Mouse (Mus musculus) ES-CJ7 (cell line): ENCODE measurements around the gene Efcab1.
"Not testable (repeated sequence)": the region's sequence is repeated elsewhere in the genome, so short reads cannot be mapped to it uniquely, and the experiment has no call there.

Experiments used
- DNase-seq: peaks from one replicate; pipeline ENCODE4 v3.0.0; 2011; ENCODE audit warnings: low read depth, low spot score

Efcab1 gene

GRCm38 (mm10) chr16:14906393-14907100 lies at the start of gene Efcab1:
Efcab1 (plus strand) TSS chr16:14906606.
- peak; percentile 66 for DNase-seq

DNA sequence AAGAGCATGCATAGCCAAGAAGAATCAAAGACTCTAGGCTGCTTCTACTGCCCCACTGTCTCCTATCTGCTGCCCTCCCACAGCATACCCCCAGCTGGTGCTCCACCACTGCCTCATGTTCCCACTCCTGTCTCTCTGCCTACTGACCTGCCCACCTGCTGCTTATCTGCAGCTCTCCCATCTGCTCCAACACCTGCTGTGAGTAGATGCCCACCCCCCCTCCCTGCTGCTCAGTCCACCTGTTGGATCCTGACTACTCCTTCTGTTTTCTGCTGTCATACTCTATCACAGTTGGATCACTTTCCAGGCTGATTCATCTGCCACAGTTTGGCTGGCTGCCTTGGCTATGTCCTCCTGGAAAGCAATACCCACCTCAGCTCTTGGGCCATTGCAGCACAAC lies 47.0 kb upstream of the Efcab1 start:
- no peak for DNase-seq

GRCm38 (mm10) chr16:14884916-14885315 lies 21.5 kb upstream of the Efcab1 start:
- no peak for DNase-seq

GRCm38 (mm10) chr16:14885372-14885771 lies 21.0 kb upstream of the Efcab1 start:
- no peak for DNase-seq

- DNase-seq = no peak
These were observed 13.9 kb upstream of the Efcab1 start for GRCm38 (mm10) chr16:14892492-14892891.

DNA sequence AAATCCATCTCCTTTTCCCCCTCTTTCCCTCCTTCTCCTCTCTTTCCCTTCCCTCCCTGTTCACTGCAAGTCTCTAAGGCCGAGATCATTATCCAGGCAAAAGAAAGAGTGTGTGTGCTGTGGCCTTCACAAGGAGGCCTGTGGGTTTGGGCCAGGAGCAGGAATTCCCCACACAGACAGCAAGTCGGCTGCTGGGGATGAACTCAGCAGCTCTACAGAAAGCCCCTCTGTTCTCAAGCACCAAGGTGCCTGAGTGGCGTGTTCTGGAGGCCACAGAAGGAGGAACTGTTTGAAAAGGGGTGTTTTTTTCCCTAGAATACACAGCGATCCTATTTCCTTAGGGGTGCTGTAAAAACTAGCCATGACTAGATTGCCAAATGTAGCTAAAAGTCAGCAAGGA lies 12.5 kb upstream of the Efcab1 start:
- no peak for DNase-seq

- DNase-seq = no peak
These were observed 11.7 kb upstream of the Efcab1 start for GRCm38 (mm10) chr16:14894713-14895112.

- no peak for DNase-seq
These were observed 10.9 kb upstream of the Efcab1 start for GRCm38 (mm10) chr16:14895543-14895942.

- DNase-seq = not testable (repeated sequence)
These were observed 24.3 kb downstream of the Efcab1 start for GRCm38 (mm10) chr16:14930711-14931110.

DNA sequence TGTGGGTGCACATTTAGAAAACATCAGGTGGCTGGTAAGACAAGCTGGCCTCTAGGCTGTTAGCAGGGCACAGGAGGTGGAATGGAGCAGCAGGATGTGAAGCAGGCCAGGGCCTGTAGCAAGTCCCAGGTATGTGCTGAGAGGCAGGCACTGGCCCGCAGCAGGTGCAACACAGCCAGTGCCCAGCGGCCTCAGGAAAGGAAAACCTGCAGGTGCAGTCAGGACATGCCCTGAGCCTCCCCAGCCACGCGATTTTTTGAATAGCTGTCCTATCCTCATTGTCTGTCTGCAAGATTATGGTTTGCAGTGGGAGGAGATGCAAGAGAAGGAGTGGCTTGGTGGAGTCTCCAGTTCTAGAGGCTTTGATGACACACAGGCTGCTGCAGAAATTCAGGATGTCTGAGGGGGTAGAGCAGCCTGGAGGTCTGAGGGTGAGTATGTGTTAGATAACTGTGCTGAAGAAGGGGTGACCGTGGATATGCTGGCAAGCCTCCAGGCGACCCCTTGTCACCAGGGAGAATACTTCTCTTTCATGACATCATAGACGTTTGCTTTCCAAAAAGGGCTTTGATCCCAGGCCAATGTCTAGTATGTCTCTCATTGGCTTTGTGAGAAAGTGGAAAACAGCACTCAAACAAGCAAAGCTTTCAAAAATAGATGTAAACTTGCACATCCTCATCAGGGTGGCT lies 30.2 kb downstream of the Efcab1 start:
- DNase-seq = not testable (repeated sequence)

DNA sequence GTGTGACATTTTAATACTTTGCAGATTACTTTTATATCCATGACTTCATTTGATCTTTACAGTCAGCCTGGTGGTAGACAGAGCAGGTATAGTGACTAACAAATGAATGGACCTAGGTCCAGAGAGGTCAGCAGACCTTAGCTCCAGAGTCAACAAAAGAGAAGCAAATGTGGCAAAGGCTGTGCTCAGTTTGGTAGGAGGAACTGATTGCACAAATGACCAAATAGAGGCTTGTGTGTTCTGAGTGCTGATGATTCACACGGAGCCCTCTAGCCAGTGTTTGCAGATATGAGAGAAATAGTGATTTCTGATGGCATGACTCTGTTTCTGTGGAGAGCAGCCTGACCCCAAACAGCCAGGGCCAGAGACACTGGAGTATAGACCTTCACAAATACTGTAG lies 33.1 kb downstream of the Efcab1 start:
- no peak for DNase-seq

DNA sequence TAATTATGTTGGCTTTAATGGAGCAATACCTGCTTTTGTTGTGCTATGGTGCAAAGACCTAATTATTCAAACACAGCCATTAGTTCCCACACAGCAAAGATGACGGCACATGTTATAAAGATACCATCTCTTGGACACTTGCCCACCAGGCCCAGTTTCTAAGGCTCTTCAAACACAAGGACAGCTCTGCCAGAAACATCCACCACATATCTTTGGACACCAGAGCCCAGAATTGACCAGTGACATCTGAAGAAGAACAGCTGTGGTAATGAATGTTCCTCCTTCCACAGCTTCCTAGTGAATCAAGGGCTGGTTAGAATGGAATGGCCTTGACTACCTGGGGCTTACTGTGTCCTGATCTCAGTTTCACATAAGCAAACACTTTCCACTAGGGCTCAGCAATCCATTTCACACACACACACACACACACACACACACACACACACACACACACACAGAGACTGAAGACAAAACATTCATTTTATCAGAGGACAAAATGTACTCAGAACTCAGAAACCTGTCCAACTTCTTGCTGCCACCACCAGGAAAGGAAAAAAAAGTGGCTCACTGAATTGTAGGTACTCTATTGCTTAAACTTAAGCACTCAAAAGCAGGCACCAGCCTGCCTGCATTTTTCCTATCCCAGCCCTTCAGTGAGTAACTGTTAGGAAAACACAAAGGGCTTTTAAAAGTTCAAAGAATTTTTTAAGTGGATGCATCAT lies 33.7 kb downstream of the Efcab1 start:
- DNase-seq = no peak

DNA sequence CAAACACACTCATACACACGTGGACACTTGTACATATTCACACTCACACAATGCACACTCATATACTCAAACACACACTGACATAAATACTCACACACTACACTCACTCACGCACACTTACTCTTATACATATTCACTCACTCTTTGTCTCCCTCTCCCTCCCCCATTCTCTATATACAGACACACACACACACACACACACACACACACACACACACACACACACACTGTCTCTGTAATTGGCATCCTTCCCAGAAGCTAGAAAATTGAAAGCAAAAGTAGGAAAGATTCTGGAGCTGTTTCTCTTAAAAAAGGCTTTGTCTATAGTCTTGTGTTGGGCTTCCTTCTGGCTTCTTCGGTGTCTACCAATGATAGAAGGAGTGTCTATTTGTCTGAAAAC lies 34.5 kb downstream of the Efcab1 start:
- no peak for DNase-seq

DNA sequence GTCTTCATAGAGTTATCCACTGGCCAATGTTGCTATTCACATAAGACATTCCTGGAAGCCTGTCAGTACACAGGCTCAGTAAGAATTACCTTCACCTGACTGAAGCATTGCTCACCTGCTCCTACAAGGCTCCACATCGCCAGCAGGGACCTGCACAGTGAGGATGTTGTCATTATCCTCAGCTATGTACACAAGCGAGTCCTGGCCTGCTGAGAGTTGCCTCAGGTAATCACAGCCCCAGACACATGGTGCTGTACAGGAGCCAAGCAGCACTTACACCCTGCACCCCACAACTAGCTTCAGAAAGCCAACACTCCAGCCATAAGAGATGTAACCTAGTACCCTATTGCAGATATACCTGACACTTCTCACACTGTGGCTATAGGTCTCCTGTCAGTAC lies 37.1 kb downstream of the Efcab1 start:
- no peak for DNase-seq

DNA sequence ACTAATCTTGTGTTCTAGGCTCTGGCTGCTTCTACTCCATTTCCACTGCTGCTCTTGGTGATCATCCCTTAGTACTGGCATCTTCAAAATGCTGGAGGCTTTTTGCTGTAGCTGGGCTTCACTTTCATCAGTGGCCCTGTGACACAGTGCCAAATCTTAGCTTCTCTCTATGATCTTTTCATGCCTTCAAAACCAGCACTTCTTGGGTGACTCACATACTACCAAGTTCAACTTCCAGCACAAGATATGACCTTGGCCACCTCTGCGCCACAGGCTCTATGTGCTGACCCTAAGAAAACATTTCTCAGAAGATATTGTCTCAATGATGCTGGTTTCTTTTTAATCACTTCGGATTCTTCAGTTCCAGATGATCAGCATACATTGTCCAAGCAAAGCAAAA lies 41.2 kb downstream of the Efcab1 start:
- not testable (repeated sequence) for DNase-seq

- no peak for DNase-seq
These were observed 45.5 kb downstream of the Efcab1 start for GRCm38 (mm10) chr16:14951894-14952293.

GRCm38 (mm10) chr16:14959743-14960142 lies 53.3 kb downstream of the Efcab1 start:
- DNase-seq = peak; percentile 2

DNA sequence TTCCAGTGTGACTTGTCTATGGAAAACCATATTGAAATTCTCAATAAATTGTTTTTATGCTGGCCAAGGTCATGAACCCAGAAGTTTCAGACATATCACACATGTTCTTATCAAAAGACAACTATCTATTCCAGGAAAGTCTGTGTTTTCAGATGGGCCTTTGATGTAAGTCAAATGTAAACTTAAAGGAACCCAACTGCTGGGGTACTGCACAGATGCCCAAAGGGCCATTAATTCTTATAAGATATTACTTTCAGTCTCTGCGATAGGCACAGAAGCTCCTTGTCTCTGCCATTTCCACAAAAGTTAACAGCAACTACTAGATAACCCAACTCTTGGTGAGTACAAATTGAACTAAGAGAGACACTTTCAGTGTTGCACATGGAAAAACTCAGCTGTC lies 67.3 kb downstream of the Efcab1 start:
- DNase-seq = no peak

DNA sequence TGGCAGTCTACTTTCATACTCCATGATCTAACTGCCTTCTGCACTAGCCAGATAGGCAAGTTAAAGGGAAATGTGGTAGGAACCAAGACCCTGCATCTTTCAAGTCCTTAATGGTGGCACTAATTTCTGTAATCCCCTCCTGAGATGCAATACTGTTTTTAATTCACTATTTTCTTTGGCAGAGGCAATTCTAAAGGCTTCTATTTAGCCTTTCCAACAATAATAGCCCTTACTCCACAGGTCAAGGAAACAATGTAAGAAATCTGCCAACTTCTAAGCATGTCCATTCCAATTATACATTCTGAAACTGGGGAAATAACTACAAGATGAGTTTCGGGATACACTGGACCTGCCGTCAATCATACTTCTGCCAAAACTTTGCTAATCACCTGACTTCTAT lies 72.8 kb downstream of the Efcab1 start:
- no peak for DNase-seq

GRCm38 (mm10) chr16:14989614-14990268 lies 83.3 kb downstream of the Efcab1 start:
- DNase-seq = no peak

- DNase-seq = no peak
These were observed 84.6 kb downstream of the Efcab1 start for GRCm38 (mm10) chr16:14991001-14991400.

DNA sequence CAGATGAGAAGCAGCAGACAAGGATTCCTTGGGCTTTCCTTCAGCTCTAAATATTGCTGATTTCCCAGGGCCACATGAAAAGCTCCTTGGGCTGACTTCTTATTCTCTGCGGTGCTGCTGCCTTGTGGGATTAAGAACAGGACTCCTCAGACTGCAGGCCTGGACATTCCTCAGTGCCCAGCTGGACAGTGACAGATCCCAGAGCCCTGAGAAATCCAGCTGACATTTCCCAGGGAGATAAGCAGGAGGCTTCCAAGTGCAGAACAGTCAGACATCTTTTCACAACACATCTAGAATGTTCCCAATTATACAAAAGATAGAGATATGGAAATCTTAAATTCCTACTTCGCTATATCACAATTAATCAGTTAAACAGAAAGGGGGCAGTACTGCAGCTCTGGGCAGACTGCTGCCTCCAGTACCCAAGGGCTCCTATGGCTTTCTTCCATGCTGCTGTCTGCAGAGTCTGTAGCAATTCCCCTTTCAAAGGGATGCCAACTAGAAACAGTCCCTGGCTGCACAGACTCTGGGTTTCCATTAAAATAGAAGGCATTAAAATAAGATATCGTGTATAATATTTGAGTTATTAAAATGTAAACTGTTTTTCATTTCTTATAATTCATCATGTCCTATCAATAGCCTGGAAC lies 86.2 kb downstream of the Efcab1 start:
- DNase-seq = no peak
